14 mouse cellular contexts compared by ENCODE assay signal in the genomic region with DNA sequence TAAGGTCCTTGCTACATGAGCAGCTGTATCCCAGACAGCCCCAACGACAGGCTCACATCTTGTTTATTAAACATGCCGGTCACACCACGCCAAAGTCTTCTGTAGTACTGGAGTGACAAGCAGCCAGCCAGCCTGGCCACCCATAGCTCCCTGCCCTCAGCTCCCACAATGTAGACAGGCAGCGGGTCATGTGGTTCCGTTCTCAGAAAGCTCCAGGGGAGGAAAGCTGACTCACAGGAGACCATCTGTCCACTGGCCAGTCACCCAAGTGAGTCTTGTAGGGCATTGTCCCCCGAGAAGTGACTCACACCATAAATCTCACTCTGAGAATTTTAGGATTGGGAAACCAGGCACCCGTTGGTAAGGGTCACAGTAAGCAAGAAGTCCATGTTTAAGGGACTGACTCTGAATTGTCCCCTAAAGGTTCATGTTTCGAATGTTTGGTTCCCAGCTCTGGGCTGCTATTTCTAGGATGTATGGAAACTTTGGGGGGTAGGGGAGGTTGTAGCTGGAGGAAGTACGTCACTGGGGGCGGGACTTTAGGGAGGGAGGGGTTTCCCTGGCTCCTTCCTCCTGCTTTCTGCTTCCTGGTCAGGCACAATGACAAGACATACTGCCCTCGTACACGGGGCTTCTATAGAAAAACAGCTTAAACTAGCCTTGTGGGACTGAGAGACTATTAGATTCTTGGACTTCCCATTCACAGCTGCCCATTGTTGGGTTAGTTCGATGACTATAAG.
A peak's percentile ranks its signal among the peaks of the same experiment; 100 is the strongest.
DNase-seq lines count a peak whose midpoint lies in the region; ATAC-seq lines count a peak whose summit lies in the region.
"Had no signal": no experiment of that assay in that cellular context is flagged by ENCODE, and none has a peak within 500 bp of the region (broad histone marks: within the 10 kb centered on the region; RNA-seq: fewer than 3 reads in every experiment).

No protein-coding gene starts in this region.

- WGBS in lung, embryonic 16.5 days = 54% methylated on average over 13 of the region's 13 CpGs
- WGBS in forebrain, embryonic 15.5 days = 87% methylated on average over 13 of the region's 13 CpGs

- DNase-seq in cerebellum, adult 8-10 months = peak; percentile 3
- no peak for DNase-seq in cerebellum, postnatal 10 days
- peak; percentile 67 for DNase-seq in 3134 (ENCODE audit: extremely low read depth, insufficient read length, low spot score)
- DNase-seq in adrenal gland, adult 8-10 months = peak; percentile 82
- DNase-seq in natural killer cell, adult 2 months (ENCODE audit: low spot score in 2 of 2) = no peak
- no peak for DNase-seq in ovary, postnatal 14 days (ENCODE audit: low spot score)
- DNase-seq: gastrocnemius, postnatal 14 days; heart, postnatal 36 days had no signal

- H3K27me3 ChIP-seq in lung, embryonic 16.5 days (ENCODE audit: control insufficient read depth, insufficient read depth, low read depth, low read length) = no peaks in the 10 kb centered on the region
- H3K27me3 ChIP-seq in forebrain, embryonic 15.5 days = no peaks in the 10 kb centered on the region
- H3K27me3 ChIP-seq: embryonic facial prominence, embryonic 15.5 days had no signal

- H3K9me3 ChIP-seq in lung, embryonic 16.5 days (ENCODE audit: control insufficient read depth, low read length) = no peaks in the 10 kb centered on the region
- H3K9me3 ChIP-seq in forebrain, embryonic 15.5 days = no peaks in the 10 kb centered on the region
- H3K9me3 ChIP-seq: embryonic facial prominence, embryonic 15.5 days; midbrain, embryonic 10.5 days had no signal

- H3K4me2 ChIP-seq in lung, embryonic 16.5 days (ENCODE audit: low read depth, low read length) = no peak overlapping the region
- H3K4me2 ChIP-seq in forebrain, embryonic 15.5 days (replicated peaks) = no peak overlapping the region
- H3K4me2 ChIP-seq: embryonic facial prominence, embryonic 15.5 days; heart, embryonic 11.5 days had no signal

- no peaks in the 10 kb centered on the region for H3K36me3 ChIP-seq in lung, embryonic 16.5 days (ENCODE audit: control insufficient read depth, insufficient read depth, low read length)
- H3K36me3 ChIP-seq in forebrain, embryonic 15.5 days = no peaks in the 10 kb centered on the region
- H3K36me3 ChIP-seq: embryonic facial prominence, embryonic 15.5 days; midbrain, embryonic 10.5 days had no signal

- peak overlapping the region; percentile 65 for H3K27ac ChIP-seq in lung, embryonic 16.5 days (ENCODE audit: low read length)
- no peak overlapping the region for H3K27ac ChIP-seq in forebrain, embryonic 15.5 days (replicated peaks)
- H3K27ac ChIP-seq: embryonic facial prominence, embryonic 15.5 days; liver, embryonic 14.5 days; midbrain, embryonic 10.5 days had no signal

- no peak overlapping the region for H3K4me3 ChIP-seq in lung, embryonic 16.5 days (ENCODE audit: low read length)
- H3K4me3 ChIP-seq in forebrain, embryonic 15.5 days = no peak overlapping the region
- H3K4me3 ChIP-seq: embryonic facial prominence, embryonic 15.5 days; midbrain, embryonic 10.5 days had no signal

- peaks cover 6% of the 10 kb centered on the region; the same call in 1 of the 2 replicates for H3K4me1 ChIP-seq in lung, embryonic 16.5 days (replicated peaks; ENCODE audit: control insufficient read depth, insufficient read depth, low read length)
- no peaks in the 10 kb centered on the region for H3K4me1 ChIP-seq in forebrain, embryonic 15.5 days
- H3K4me1 ChIP-seq: embryonic facial prominence, embryonic 15.5 days had no signal

- no peak overlapping the region for H3K9ac ChIP-seq in lung, embryonic 16.5 days (ENCODE audit: low read length)
- no peak overlapping the region for H3K9ac ChIP-seq in forebrain, embryonic 15.5 days (replicated peaks)
- H3K9ac ChIP-seq: embryonic facial prominence, embryonic 15.5 days; liver, embryonic 14.5 days had no signal

- ATAC-seq in lung, embryonic 16.5 days (ENCODE audit: low read depth) = peak; percentile 90
- ATAC-seq in forebrain, embryonic 15.5 days (replicated peaks) = no peak

Comparison
In these comparisons a context has a peak if more than half of its experiments do, and no peak if none do; other contexts are left out.
1. DNase-seq: peak in cerebellum, adult 8-10 months (single experiment), 3134 (single experiment) and adrenal gland, adult 8-10 months (single experiment); none in cerebellum, postnatal 10 days (0 of 2), natural killer cell, adult 2 months (0 of 2) and ovary, postnatal 14 days (single experiment).